Comparison of ENCODE assay signal across 8 mouse cellular contexts in the genomic region with DNA sequence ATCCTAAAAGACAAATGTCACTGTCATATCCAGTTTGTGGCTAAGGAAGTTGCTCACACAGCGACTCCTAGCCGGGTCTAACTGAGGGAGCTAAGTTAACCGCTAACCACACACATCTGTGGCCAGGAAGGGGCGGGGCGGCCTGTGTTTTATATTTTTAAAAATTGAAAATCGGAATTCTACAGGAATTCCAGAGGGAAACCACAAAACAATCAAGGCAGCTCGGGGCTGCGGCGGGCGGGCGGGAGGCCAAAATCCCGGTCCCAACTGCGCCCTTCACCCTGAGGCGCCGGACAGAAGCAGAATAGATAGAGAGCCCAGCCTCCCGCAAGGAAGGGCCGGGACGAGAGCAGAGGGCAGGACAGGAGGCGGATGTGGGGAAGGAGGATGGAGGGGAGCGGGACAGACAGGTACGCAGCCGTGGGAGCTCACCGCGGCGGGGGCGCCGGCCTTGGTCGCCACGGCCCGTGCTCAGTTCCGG. TPM values are rescaled to one million over a fixed set of nuclear protein-coding genes. Genes with fewer than 3 reads are reported as not detected.
DNase-seq lines count a peak whose midpoint lies in the region; ATAC-seq and TF ChIP-seq lines count a peak whose summit lies in the region.

No protein-coding gene starts in this region.

- no peak; the same call in 1 of the 2 replicates for ATAC-seq in cerebellum, adult (ENCODE audit: insufficient number of reproducible peaks, low FRiP score, low TSS enrichment)
- peak; percentile 18 for ATAC-seq in CD4-positive, CD25-positive, alpha-beta regulatory T cell, adult 4 months
- ATAC-seq in embryonic facial prominence, embryonic 12.5 days (ENCODE audit: insufficient number of reproducible peaks, insufficient read depth, low FRiP score, low TSS enrichment) = peak; percentile 69
- peak; percentile 21 for ATAC-seq in inflammation-experienced regulatory T-cells, adult 6 months
- no peak for ATAC-seq in lung, postnatal 0 days
- ATAC-seq in stomach, postnatal 0 days (ENCODE audit: low FRiP score, low TSS enrichment) = peak; percentile 47

- peaks cover 24% of the 10 kb centered on the region for H3K4me1 ChIP-seq in embryonic facial prominence, embryonic 12.5 days
- no peaks in the 10 kb centered on the region for H3K4me1 ChIP-seq in lung, postnatal 0 days (ENCODE audit: insufficient read depth, low read depth, low read length)
- peaks cover 4% of the 10 kb centered on the region; the same call in 1 of the 2 replicates for H3K4me1 ChIP-seq in stomach, postnatal 0 days (replicated peaks; ENCODE audit: control insufficient read depth, insufficient read depth)

- peak overlapping the region; percentile 58 for H3K4me2 ChIP-seq in embryonic facial prominence, embryonic 12.5 days (replicated peaks)
- H3K4me2 ChIP-seq in lung, postnatal 0 days (replicated peaks; ENCODE audit: low read depth, low read length) = peak overlapping the region; percentile 97
- H3K4me2 ChIP-seq in stomach, postnatal 0 days (replicated peaks; ENCODE audit: low read depth) = peak overlapping the region; percentile 86

- no peaks in the 10 kb centered on the region for H3K9me3 ChIP-seq in embryonic facial prominence, embryonic 12.5 days
- H3K9me3 ChIP-seq in lung, postnatal 0 days (ENCODE audit: low read length) = no peaks in the 10 kb centered on the region
- H3K9me3 ChIP-seq in stomach, postnatal 0 days (ENCODE audit: control insufficient read depth, low read length) = no peaks in the 10 kb centered on the region

- peak overlapping the region; percentile 86 for H3K27ac ChIP-seq in embryonic facial prominence, embryonic 12.5 days
- peak overlapping the region; percentile 47 for H3K27ac ChIP-seq in lung, postnatal 0 days (ENCODE audit: low read length)
- peak overlapping the region; percentile 53; the same call in 1 of the 2 replicates for H3K27ac ChIP-seq in stomach, postnatal 0 days (replicated peaks)

- H3K9ac ChIP-seq in embryonic facial prominence, embryonic 12.5 days = peak overlapping the region; percentile 79
- peak overlapping the region; percentile 39; the same call in 1 of the 2 replicates for H3K9ac ChIP-seq in lung, postnatal 0 days (replicated peaks; ENCODE audit: low read depth)
- H3K9ac ChIP-seq in stomach, postnatal 0 days (ENCODE audit: low read length) = peak overlapping the region; percentile 70

- no peaks in the 10 kb centered on the region for H3K27me3 ChIP-seq in embryonic facial prominence, embryonic 12.5 days
- H3K27me3 ChIP-seq in lung, postnatal 0 days (replicated peaks; ENCODE audit: insufficient read depth, low read length) = no peaks in the 10 kb centered on the region
- no peaks in the 10 kb centered on the region for H3K27me3 ChIP-seq in stomach, postnatal 0 days (ENCODE audit: control insufficient read depth, insufficient read depth, low read length)

- peaks cover 10% of the 10 kb centered on the region for H3K36me3 ChIP-seq in embryonic facial prominence, embryonic 12.5 days
- H3K36me3 ChIP-seq in lung, postnatal 0 days (ENCODE audit: insufficient read depth, low read length) = no peaks in the 10 kb centered on the region
- no peaks in the 10 kb centered on the region for H3K36me3 ChIP-seq in stomach, postnatal 0 days (ENCODE audit: control insufficient read depth, insufficient read depth, low read length)

- H3K4me3 ChIP-seq in embryonic facial prominence, embryonic 12.5 days = peak overlapping the region; percentile 87
- peak overlapping the region; percentile 86 for H3K4me3 ChIP-seq in lung, postnatal 0 days (ENCODE audit: low read depth, low read length)
- peak overlapping the region; percentile 85 for H3K4me3 ChIP-seq in stomach, postnatal 0 days (ENCODE audit: low read depth, low read length)

- no peak for TF ChIP-seq EP300 in lung, postnatal 0 days (IDR thresholded peaks at IDR 0.05)
- TF ChIP-seq EP300 in stomach, postnatal 0 days (optimal IDR thresholded peaks at IDR 0.05) = no peak

- under 1% methylated on average over 31 of the region's 31 CpGs for WGBS in embryonic facial prominence, embryonic 12.5 days
- WGBS in lung, postnatal 0 days = under 1% methylated on average over 19 of the region's 31 CpGs
- WGBS in stomach, postnatal 0 days = under 1% methylated on average over 26 of the region's 31 CpGs

- peak; percentile 50 to 55 for DNase-seq in cerebellum, postnatal 10 days
- no peak for DNase-seq in lung, postnatal 0 days (ENCODE audit: low spot score)
- no peak for DNase-seq in stomach, postnatal 0 days (ENCODE audit: low spot score)
- DNase-seq in frontal cortex, postnatal 36 days (ENCODE audit: low spot score in 2 of 2) = no peak

- no peak for TF ChIP-seq CTCF in lung, postnatal 0 days (IDR thresholded peaks at IDR 0.05)
- peak; percentile 17 for TF ChIP-seq CTCF in stomach, postnatal 0 days (IDR thresholded peaks at IDR 0.05; ENCODE audit: low read depth)

RNA-seq across cellular contexts. Expression of gene Ect2, which starts 0.4 kb away (rescaled TPM):
- 1 to 10 TPM; 4.6 to 7.3 TPM for polyA plus RNA-seq in CD4-positive, CD25-positive, alpha-beta regulatory T cell, adult 4 months (2017; shearing (Covaris generic))
- polyA plus RNA-seq in embryonic facial prominence, embryonic 12.5 days (2016; fragmentation: Nextera tagmentation; extraction: Ambion mirVana) = 54.9 and 57.8 TPM in 2 replicates
- 10 to 100 TPM in 1 of 3 experiments, 1 to 10 TPM in 2; 4.0 to 37.2 (median 6.3) TPM for polyA plus RNA-seq in inflammation-experienced regulatory T-cells, adult 6 months (2017; shearing (Covaris generic))
- polyA plus RNA-seq in lung, postnatal 0 days (2015; fragmentation: Nextera tagmentation; extraction: Ambion mirVana) = 4.6 and 6.7 TPM in 2 replicates
- 7.8 and 8.6 TPM in 2 replicates for polyA plus RNA-seq in stomach, postnatal 0 days (2015; fragmentation: Nextera tagmentation; extraction: Ambion mirVana)

RNA-seq across cellular contexts. Expression of gene Nceh1, which starts 29.5 kb away (rescaled TPM):
- 10 to 100 TPM; 22.1 to 26.8 TPM for polyA plus RNA-seq in CD4-positive, CD25-positive, alpha-beta regulatory T cell, adult 4 months (2017; shearing (Covaris generic))
- 4.0 and 4.3 TPM in 2 replicates for polyA plus RNA-seq in embryonic facial prominence, embryonic 12.5 days (2016; fragmentation: Nextera tagmentation; extraction: Ambion mirVana)
- 10 to 100 TPM; 21.0 to 33.3 (median 22.7) TPM for polyA plus RNA-seq in inflammation-experienced regulatory T-cells, adult 6 months (2017; shearing (Covaris generic))
- polyA plus RNA-seq in lung, postnatal 0 days (2015; fragmentation: Nextera tagmentation; extraction: Ambion mirVana) = 52.2 and 55.6 TPM in 2 replicates
- 23.3 and 28.4 TPM in 2 replicates for polyA plus RNA-seq in stomach, postnatal 0 days (2015; fragmentation: Nextera tagmentation; extraction: Ambion mirVana)

Comparison
In these comparisons a context has a peak if more than half of its experiments do, and no peak if none do; other contexts are left out.
1. DNase-seq: peak in cerebellum, postnatal 10 days (2 of 2); none in lung, postnatal 0 days (single experiment), stomach, postnatal 0 days (single experiment) and frontal cortex, postnatal 36 days (0 of 2).
2. ATAC-seq: peak in CD4-positive, CD25-positive, alpha-beta regulatory T cell, adult 4 months (single experiment), embryonic facial prominence, embryonic 12.5 days (single experiment), inflammation-experienced regulatory T-cells, adult 6 months (single experiment) and stomach, postnatal 0 days (single experiment); none in cerebellum, adult (single experiment) and lung, postnatal 0 days (single experiment).
3. Peak in every context shown above with its lines, with median percentiles within 50 percentile points of each other: H3K27ac ChIP-seq, H3K4me2 ChIP-seq, H3K4me3 ChIP-seq and H3K9ac ChIP-seq.